Mouse (Mus musculus) left cerebral cortex, postnatal 4 days (tissue): ENCODE measurements at regions not wholly inside any gene's neighbourhood (a gene's known extent, or its start where the extent isn't known, plus 50 kb on each side); places are given as distances from the start of the nearest gene placed in this dataset.
"Not testable (repeated sequence)": the region's sequence is repeated elsewhere in the genome, so short reads cannot be mapped to it uniquely, and the experiment has no call there.

Experiments
- DNase-seq: peaks from one replicate; pipeline ENCODE4 v3.0.0-alpha.2; 2022
- intact Hi-C: fragments of 180-260 bp; cut with DNase I; formaldehyde crosslinking; loops from one replicate; pipeline ENCODE4 v1.15.1; 2025

- DNase-seq, result no peak
- intact Hi-C loops, result loop anchor here (5.0 kb wide), 2 partner anchors 320 to 1145 kb away; no protein-coding TSS in a partner anchor
Measured at GRCm38 (mm10) chr9:9372594-9372993, 133.7 kb upstream of the Arhgap42 start.

- intact Hi-C loops, result no loop called here
- DNase-seq, result no peak
Measured at GRCm38 (mm10) chr9:9368731-9369130, 129.8 kb upstream of the Arhgap42 start.

GRCm38 (mm10) chr9:9342456-9343185 is 103.7 kb upstream of the Arhgap42 start:
- intact Hi-C loops, result no loop called here
- DNase-seq, result no peak

- intact Hi-C loops, result no loop called here
- no peak for DNase-seq
Measured at GRCm38 (mm10) chr9:9318624-9319023, 79.7 kb upstream of the Arhgap42 start.

- intact Hi-C loops, result no loop called here
- DNase-seq, result no peak
Measured at GRCm38 (mm10) chr9:9316021-9316420, 77.1 kb upstream of the Arhgap42 start.

GRCm38 (mm10) chr9:9312274-9312673 is 73.4 kb upstream of the Arhgap42 start:
- intact Hi-C loops, result no loop called here
- DNase-seq, result no peak

GRCm38 (mm10) chr9:9311627-9312265 is 72.8 kb upstream of the Arhgap42 start:
- intact Hi-C loops, result no loop called here
- DNase-seq, result no peak

GRCm38 (mm10) chr9:9311040-9311583 is 72.2 kb upstream of the Arhgap42 start:
- DNase-seq, intact Hi-C loops: not testable (repeated sequence)

GRCm38 (mm10) chr9:9290767-9291166 is 51.9 kb upstream of the Arhgap42 start:
- no peak for DNase-seq
- intact Hi-C loops, result no loop called here

GRCm38 (mm10) chr9:9289570-9289969 is 50.7 kb upstream of the Arhgap42 start:
- no peak for DNase-seq

More at GRCm38 (mm10) chr9:9289570-9289969, 50.7 kb upstream of the Arhgap42 start:
- intact Hi-C loops, result no loop called here
